Mouse (Mus musculus) A20 (cell line): ENCODE data around the gene Ascc3.

Source experiments
- DNase-seq: peaks from one replicate; pipeline ENCODE4 v3.0.0-alpha.2; 2011; ENCODE audit warnings: low read depth, low spot score

Ascc3 gene

GRCm38 (mm10) chr10:50762984-50763383 lies 170.5 kb downstream of the Ascc3 start:
- peak; percentile 59 for DNase-seq

- peak; percentile 25 for DNase-seq
Observed at GRCm38 (mm10) chr10:50763457-50764310, 171.2 kb downstream of the Ascc3 start.

- DNase-seq = no peak
Observed at GRCm38 (mm10) chr10:50772811-50773210, 180.3 kb downstream of the Ascc3 start.

- DNase-seq = no peak
Observed at GRCm38 (mm10) chr10:50773846-50774245, 181.4 kb downstream of the Ascc3 start.

- DNase-seq = peak; percentile 18
Observed at GRCm38 (mm10) chr10:50792840-50793239, 200.4 kb downstream of the Ascc3 start.

- DNase-seq = no peak
Observed at GRCm38 (mm10) chr10:50801594-50801993, 209.1 kb downstream of the Ascc3 start.

GRCm38 (mm10) chr10:50802380-50802779 lies 209.9 kb downstream of the Ascc3 start:
- no peak for DNase-seq

GRCm38 (mm10) chr10:50806166-50806565 lies 213.7 kb downstream of the Ascc3 start:
- DNase-seq = no peak

GRCm38 (mm10) chr10:50822363-50822762 lies 229.9 kb downstream of the Ascc3 start:
- DNase-seq = no peak

- no peak for DNase-seq
Observed at GRCm38 (mm10) chr10:50826829-50827228, 234.4 kb downstream of the Ascc3 start.

GRCm38 (mm10) chr10:50834533-50834932 lies 242.1 kb downstream of the Ascc3 start:
- no peak for DNase-seq

- no peak for DNase-seq
Observed at GRCm38 (mm10) chr10:50843363-50843762, 250.9 kb downstream of the Ascc3 start.

- DNase-seq = no peak
Observed at GRCm38 (mm10) chr10:50868202-50868601, 275.7 kb downstream of the Ascc3 start.

- no peak for DNase-seq
Observed at GRCm38 (mm10) chr10:50876952-50877351, 284.5 kb downstream of the Ascc3 start.

- peak; percentile 48 for DNase-seq
Observed at GRCm38 (mm10) chr10:50881476-50882069, 289.1 kb downstream of the Ascc3 start.

GRCm38 (mm10) chr10:50882366-50882765 lies 289.9 kb downstream of the Ascc3 start:
- no peak for DNase-seq

- DNase-seq = no peak
Observed at GRCm38 (mm10) chr10:50886305-50886704, 293.8 kb downstream of the Ascc3 start.

GRCm38 (mm10) chr10:50890621-50891020 lies 298.2 kb downstream of the Ascc3 start:
- DNase-seq = no peak

- DNase-seq = no peak
Observed at GRCm38 (mm10) chr10:50891876-50892711, 299.6 kb downstream of the Ascc3 start.

- no peak for DNase-seq
Observed at GRCm38 (mm10) chr10:50892751-50893320, 300.4 kb downstream of the Ascc3 start.

- DNase-seq = no peak
Observed at GRCm38 (mm10) chr10:50893546-50893945, 301.1 kb downstream of the Ascc3 start.
